Mouse (Mus musculus): ENCODE measurements around the gene Srsf2. TPM values are rescaled to one million over a fixed set of nuclear protein-coding genes. Genes with fewer than 3 reads are reported as not detected.
"Not testable (repeated sequence)": the region's sequence is repeated elsewhere in the genome, so short reads cannot be mapped to it uniquely, and the experiment has no call there.

Gene Srsf2
- polyA plus RNA-seq, 1 experiment from 2014 or later, result 1,163 TPM

DNA sequence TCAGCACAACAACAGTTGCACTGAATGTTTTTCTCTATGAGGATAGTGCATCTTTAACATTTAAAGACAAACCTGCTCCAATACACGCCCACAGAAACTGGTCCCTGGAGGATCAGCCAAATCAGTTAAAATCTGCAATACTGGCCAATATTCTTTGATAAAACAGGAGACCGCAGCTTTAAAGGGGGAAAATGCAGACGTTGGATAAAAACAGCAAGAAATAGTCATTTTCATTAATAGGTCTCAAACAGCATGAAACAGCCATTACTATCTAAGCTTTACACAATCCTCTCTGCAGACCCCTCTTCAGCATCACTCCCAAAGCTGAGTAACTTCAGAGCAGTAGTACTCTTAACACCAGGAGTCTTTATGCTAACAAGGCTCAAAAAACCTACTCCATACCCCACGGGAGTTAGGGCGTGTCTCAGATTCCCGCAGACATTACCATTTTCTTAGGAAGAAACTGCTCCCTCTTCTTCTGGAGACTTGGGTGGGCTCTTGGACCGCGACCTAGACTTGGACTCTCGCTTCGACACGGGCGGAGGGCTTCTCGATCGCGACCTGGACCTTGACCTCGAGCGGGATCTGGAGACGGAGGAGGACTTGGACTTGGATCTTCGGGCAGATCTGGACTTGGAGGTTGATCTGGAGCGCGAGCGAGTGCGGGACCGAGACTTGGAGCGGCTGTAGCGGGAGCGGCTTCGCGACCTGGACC is 1.2 kb downstream of the Srsf2 start:
- ATAC-seq (replicated peaks; ENCODE audit: insufficient number of reproducible peaks, low FRiP score, low TSS enrichment, low read depth), result no peak; the same call in 1 of the 2 replicates
- Histone ChIP-seq H3K27ac (replicated peaks; ENCODE audit: low read depth, low read length) (peak overlapping the region; percentile 97), H3K4me1 (ENCODE audit: control insufficient read depth, insufficient read depth, low read length) (no peaks in the 10 kb centered on the region), H3K9me3 (replicated peaks; ENCODE audit: control insufficient read depth, low read length) (no peaks in the 10 kb centered on the region), H3K36me3 (replicated peaks; ENCODE audit: control insufficient read depth, insufficient read depth, low read depth, low read length) (peaks cover 3% of the 10 kb centered on the region), H3K27me3 (ENCODE audit: control insufficient read depth, insufficient read depth, low read length) (no peaks in the 10 kb centered on the region), H3K9ac (replicated peaks; ENCODE audit: low read length) (peak overlapping the region; percentile 99), H3K4me2 (ENCODE audit: low read depth, low read length) (peak overlapping the region; percentile 77), H3K4me3 (ENCODE audit: low read depth, low read length) (peak overlapping the region; percentile 99)
- WGBS, result under 1% methylated on average over 27 of the region's 29 CpGs
- peak; percentile 18 for DNase-seq (ENCODE audit: low spot score)

DNA sequence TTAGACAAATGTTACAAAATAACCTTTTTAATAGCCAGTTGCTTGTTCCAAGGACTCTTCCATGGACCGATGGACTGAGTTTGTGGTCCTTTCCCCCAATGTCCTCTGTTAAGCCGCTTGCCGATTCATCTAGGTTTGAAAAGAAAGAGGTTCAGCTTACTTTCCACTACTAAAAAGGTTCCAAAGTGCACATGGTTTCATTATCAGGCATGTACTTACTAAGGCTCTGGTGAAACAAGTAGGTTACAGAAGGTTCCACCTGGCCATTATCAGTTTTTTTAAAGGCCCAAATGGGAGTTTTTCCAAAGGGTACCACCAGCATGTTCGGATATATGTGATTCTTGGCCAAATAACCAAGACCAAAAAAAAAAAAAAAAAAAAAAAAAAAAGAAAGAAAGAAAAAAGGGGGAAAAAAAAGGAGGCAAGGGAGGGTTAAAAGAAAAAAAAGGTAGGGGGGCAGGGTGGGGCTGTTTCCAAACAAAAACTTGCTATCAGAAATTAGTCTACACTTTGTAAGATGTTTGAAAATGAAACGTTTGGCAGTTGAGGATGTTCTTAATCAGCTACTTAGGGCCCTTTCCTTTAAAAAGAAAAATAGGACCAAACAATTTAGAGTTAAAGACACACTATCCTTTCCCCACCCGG is 1.9 kb downstream of the Srsf2 start:
- peaks cover 3% of the 10 kb centered on the region for H3K36me3 ChIP-seq (replicated peaks; ENCODE audit: control insufficient read depth, insufficient read depth, low read depth, low read length)

DNA sequence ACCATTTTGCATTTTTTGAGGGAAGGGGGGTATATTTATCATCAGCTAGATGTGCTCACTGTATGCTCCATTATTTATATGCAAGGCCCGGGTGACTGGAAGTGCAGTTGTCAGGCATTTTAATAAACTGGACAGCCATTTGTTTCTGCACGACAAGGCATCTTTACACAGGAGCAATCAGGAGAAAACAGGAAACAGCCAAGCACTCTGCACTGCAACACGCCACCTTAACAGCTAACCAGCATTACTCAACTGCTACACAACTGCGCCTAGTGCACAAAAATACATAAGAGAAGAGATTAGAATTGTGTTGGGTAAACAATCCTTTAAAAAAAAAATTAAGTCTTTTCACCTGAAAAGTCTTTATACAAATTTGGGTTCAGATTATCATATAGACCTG is 2.8 kb downstream of the Srsf2 start:
- Histone ChIP-seq H3K27me3 (ENCODE audit: control insufficient read depth, insufficient read depth, low read length) (no peaks in the 10 kb centered on the region), H3K4me2 (ENCODE audit: low read depth, low read length) (peak overlapping the region; percentile 21; the same call in 1 of the 2 replicates), H3K27ac (replicated peaks; ENCODE audit: low read depth, low read length) (no peak overlapping the region), H3K9me3 (replicated peaks; ENCODE audit: control insufficient read depth, low read length) (no peaks in the 10 kb centered on the region), H3K4me3 (ENCODE audit: low read depth, low read length) (0 out of 2 replicates have a peak overlapping the region, but pooled peaks have one; percentile 7), H3K4me1 (ENCODE audit: control insufficient read depth, insufficient read depth, low read length) (no peaks in the 10 kb centered on the region), H3K36me3 (replicated peaks; ENCODE audit: control insufficient read depth, insufficient read depth, low read depth, low read length) (peaks cover 3% of the 10 kb centered on the region), H3K9ac (replicated peaks; ENCODE audit: low read length) (no peak overlapping the region; the same call in 1 of the 2 replicates)
- 69% methylated on average over 4 of the region's 4 CpGs for WGBS
- ATAC-seq (replicated peaks; ENCODE audit: insufficient number of reproducible peaks, low FRiP score, low TSS enrichment, low read depth) (no peak), DNase-seq (ENCODE audit: low spot score) (no peak)

More for the DNA sequence above, 1.9 kb downstream of the Srsf2 start:
- H3K9me3 ChIP-seq (replicated peaks; ENCODE audit: control insufficient read depth, low read length), result no peaks in the 10 kb centered on the region
- peak overlapping the region; percentile 99 for H3K4me3 ChIP-seq (ENCODE audit: low read depth, low read length)
- peak overlapping the region; percentile 77 for H3K4me2 ChIP-seq (ENCODE audit: low read depth, low read length)
- H3K27ac ChIP-seq (replicated peaks; ENCODE audit: low read depth, low read length), result no peak overlapping the region
- H3K4me1 ChIP-seq (ENCODE audit: control insufficient read depth, insufficient read depth, low read length), result no peaks in the 10 kb centered on the region
- peak overlapping the region; percentile 99 for H3K9ac ChIP-seq (replicated peaks; ENCODE audit: low read length)
- DNase-seq (ENCODE audit: low spot score) (no peak), ATAC-seq (replicated peaks; ENCODE audit: insufficient number of reproducible peaks, low FRiP score, low TSS enrichment, low read depth) (no peak)
- 46% methylated on average over 6 of the region's 6 CpGs for WGBS
- no peaks in the 10 kb centered on the region for H3K27me3 ChIP-seq (ENCODE audit: control insufficient read depth, insufficient read depth, low read length)

DNA sequence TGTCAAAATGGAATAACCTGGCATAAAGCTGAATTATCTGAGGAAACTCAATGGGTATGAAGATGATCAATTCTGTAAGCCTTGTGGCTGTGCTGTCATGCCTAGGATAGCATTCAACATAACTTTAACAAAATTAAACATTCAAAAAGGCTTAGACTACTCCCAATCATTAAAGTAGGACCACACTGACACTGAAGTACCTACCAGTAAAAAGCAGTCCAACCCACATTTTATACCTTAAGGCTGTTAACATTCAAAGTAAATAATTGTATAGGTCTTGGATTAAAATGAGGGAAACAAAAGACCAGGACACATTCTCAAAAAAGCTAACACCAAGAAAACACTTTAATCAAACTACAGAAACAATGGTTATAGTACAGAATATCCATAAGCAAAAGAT is 3.3 kb downstream of the Srsf2 start:
- H3K9ac ChIP-seq (replicated peaks; ENCODE audit: low read length), result no peak overlapping the region
- H3K27ac ChIP-seq (replicated peaks; ENCODE audit: low read depth, low read length), result no peak overlapping the region
- no peaks in the 10 kb centered on the region for H3K27me3 ChIP-seq (ENCODE audit: control insufficient read depth, insufficient read depth, low read length)
- peaks cover 3% of the 10 kb centered on the region for H3K36me3 ChIP-seq (replicated peaks; ENCODE audit: control insufficient read depth, insufficient read depth, low read depth, low read length)
- DNase-seq (ENCODE audit: low spot score) (no peak), ATAC-seq (replicated peaks; ENCODE audit: insufficient number of reproducible peaks, low FRiP score, low TSS enrichment, low read depth) (no peak)
- H3K9me3 ChIP-seq (replicated peaks; ENCODE audit: control insufficient read depth, low read length), result no peaks in the 10 kb centered on the region
- no peak overlapping the region for H3K4me3 ChIP-seq (ENCODE audit: low read depth, low read length)
- H3K4me1 ChIP-seq (ENCODE audit: control insufficient read depth, insufficient read depth, low read length), result no peaks in the 10 kb centered on the region
- no peak overlapping the region for H3K4me2 ChIP-seq (ENCODE audit: low read depth, low read length)

DNA sequence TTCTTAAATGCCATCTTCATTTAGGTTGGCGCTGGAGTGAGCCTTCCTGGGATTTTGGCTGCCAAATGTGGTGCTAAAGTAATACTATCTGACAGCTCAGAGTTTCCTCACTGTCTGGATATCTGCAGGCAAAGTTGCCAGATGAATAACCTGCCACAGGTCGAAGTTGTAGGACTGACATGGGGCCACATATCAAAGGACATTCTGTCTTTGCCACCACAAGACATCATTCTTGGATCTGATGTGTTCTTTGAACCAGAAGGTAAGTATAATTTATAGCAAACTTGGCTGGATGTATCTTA is 4.1 kb downstream of the Srsf2 start:
- H3K4me1 ChIP-seq (ENCODE audit: control insufficient read depth, insufficient read depth, low read length); H3K4me3 ChIP-seq (ENCODE audit: low read depth, low read length); H3K9ac ChIP-seq (replicated peaks; ENCODE audit: low read length); ATAC-seq (replicated peaks; ENCODE audit: insufficient number of reproducible peaks, low FRiP score, low TSS enrichment, low read depth); H3K9me3 ChIP-seq (replicated peaks; ENCODE audit: control insufficient read depth, low read length); H3K4me2 ChIP-seq (ENCODE audit: low read depth, low read length); DNase-seq (ENCODE audit: low spot score); H3K27ac ChIP-seq (replicated peaks; ENCODE audit: low read depth, low read length); H3K27me3 ChIP-seq (ENCODE audit: control insufficient read depth, insufficient read depth, low read length); H3K36me3 ChIP-seq (replicated peaks; ENCODE audit: control insufficient read depth, insufficient read depth, low read depth, low read length): not testable (repeated sequence)
- 83% methylated on average over 2 of the region's 2 CpGs for WGBS

DNA sequence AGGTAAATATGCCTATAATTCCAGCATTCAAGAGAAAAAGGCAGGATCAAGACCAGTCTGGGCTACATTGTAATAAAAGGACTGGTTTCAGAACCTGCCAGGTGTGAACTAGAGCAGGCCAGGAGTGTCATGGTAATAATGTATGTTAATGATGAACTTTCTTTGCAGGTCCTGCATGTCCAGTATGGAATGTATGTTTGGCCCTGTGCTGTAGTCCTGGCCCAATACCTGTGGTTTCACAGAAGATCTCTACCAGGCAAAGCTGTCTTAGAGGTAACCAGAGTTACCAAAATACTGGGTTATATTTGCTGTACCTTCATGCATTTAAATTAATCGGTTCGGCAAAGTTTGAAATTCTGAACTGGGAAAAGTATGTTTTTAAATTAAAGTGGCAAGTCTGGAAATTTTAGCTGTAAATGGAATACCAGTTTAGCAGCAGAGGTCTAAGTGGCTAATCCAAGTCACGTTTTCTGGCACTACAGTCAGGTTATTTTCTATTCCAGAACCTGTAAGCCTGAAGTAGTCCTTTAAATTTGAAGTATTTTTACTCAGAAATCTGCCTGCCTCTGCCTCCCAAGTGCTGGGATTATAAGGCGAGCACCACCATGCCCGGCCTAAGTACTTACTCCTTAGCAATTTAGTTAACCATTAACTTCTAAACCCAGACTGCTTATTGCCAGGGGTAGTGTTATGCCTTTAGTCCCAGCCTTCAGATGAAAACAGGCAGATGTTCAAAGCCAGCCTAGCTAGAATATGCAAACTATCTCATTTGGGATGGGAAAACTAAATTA is 4.6 kb downstream of the Srsf2 start:
- Histone ChIP-seq H3K9me3 (replicated peaks; ENCODE audit: control insufficient read depth, low read length) (no peaks in the 10 kb centered on the region), H3K4me1 (ENCODE audit: control insufficient read depth, insufficient read depth, low read length) (no peaks in the 10 kb centered on the region; the same call in 1 of the 2 replicates), H3K4me2 (ENCODE audit: low read depth, low read length) (no peak overlapping the region), H3K27ac (replicated peaks; ENCODE audit: low read depth, low read length) (no peak overlapping the region), H3K27me3 (ENCODE audit: control insufficient read depth, insufficient read depth, low read length) (no peaks in the 10 kb centered on the region), H3K36me3 (replicated peaks; ENCODE audit: control insufficient read depth, insufficient read depth, low read depth, low read length) (peaks cover 3% of the 10 kb centered on the region), H3K9ac (replicated peaks; ENCODE audit: low read length) (no peak overlapping the region), H3K4me3 (ENCODE audit: low read depth, low read length) (no peak overlapping the region)
- WGBS, result 87% methylated on average over 5 of the region's 5 CpGs
- DNase-seq (ENCODE audit: low spot score) (no peak), ATAC-seq (replicated peaks; ENCODE audit: insufficient number of reproducible peaks, low FRiP score, low TSS enrichment, low read depth) (no peak)

DNA sequence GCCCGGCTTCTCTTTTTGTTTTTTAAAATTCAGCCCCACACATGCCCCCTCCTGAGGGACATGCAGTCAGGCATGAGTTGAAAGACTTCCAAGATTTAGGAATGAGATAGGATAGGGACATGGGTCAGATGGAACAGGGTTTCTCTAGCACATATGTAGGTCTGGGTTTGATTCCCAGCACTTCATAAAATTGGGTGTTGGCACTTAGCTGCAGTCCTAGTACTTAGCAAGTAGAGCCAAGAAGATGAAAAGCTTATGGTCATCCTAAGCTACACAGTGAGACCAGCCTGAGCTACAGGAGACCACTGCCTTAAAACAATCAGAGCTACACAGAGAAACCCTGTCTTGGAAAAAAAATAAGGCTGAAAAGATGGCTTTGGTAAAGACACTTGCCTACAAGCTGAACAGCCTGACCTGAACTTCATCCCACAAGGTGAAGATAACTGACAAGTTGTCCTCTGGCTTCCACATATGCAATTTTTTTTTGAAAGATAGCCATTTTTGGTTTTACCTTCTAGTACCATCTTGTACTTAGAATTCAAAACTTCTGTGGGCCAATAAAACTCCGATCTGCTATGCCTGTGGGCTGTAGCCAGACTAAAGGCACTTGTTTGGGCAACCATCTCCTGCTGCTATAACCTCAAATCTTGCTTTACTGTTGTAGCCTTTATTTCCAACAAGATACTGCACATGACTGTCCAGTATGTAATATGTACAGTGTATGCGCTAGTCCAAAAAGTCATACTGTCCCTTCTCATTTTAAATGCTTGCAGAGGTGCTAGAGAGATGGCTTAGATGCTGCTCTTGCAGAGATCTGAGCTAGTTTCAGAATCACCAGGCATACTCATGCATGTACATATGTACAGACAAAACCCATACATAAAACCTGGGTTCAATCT is 5.5 kb downstream of the Srsf2 start:
- H3K9ac ChIP-seq (replicated peaks; ENCODE audit: low read length), result no peak overlapping the region
- WGBS, result 93% methylated on average over 3 of the region's 3 CpGs
- no peaks in the 10 kb centered on the region for H3K9me3 ChIP-seq (replicated peaks; ENCODE audit: control insufficient read depth, low read length)
- no peak overlapping the region for H3K27ac ChIP-seq (replicated peaks; ENCODE audit: low read depth, low read length)
- DNase-seq (ENCODE audit: low spot score) (no peak), ATAC-seq (replicated peaks; ENCODE audit: insufficient number of reproducible peaks, low FRiP score, low TSS enrichment, low read depth) (no peak)
- no peak overlapping the region for H3K4me2 ChIP-seq (ENCODE audit: low read depth, low read length)
- peaks cover 3% of the 10 kb centered on the region for H3K36me3 ChIP-seq (replicated peaks; ENCODE audit: control insufficient read depth, insufficient read depth, low read depth, low read length)
- no peaks in the 10 kb centered on the region; the same call in 1 of the 2 replicates for H3K4me1 ChIP-seq (ENCODE audit: control insufficient read depth, insufficient read depth, low read length)
- no peaks in the 10 kb centered on the region for H3K27me3 ChIP-seq (ENCODE audit: control insufficient read depth, insufficient read depth, low read length)
- no peak overlapping the region for H3K4me3 ChIP-seq (ENCODE audit: low read depth, low read length)

Data from embryonic facial prominence, embryonic 11.5 days (tissue).